Mouse (Mus musculus): ENCODE results near the gene Phactr3. TPM values are rescaled to one million over a fixed set of nuclear protein-coding genes. Genes with fewer than 3 reads are reported as not detected.

The Phactr3 gene
- polyA plus RNA-seq, 1 experiment from 2014 or later, result 53.9 TPM

DNA sequence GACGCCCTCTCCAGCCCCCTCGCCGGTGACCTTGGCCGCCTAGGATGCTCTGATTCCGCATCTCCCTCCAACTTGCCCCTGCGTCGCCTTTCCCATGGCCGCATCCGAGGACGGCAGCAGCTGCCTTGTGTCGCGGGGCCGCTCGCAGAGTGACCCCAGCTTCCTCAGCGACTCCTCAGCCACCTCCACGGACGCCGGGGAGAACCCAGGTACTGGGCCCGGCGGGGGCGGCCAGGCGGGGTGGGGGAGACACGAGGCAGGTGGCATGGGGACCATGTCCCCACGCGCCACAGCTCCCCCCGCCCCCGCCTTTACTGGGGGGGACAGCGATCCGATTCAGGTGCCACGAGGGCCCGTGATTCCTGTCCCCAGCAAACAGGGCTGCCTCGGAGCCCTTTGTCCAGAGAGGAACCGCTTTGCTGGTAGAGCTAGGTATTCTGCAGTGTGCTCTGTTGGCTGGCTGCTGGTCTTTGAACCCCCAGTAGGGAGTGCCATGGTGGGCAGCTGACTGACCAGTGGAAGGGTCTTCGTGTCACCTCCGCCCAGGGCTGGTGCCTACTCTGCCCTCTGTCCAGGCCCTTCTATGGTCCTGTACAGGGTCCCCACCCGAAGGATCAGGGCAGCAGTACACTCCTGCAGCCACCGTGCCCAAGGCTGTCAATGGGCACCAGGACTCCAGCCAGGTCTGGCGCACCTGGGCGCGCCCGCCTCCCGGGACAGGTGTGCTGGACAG is 23.7 kb downstream of the Phactr3 start:
- peaks cover 28% of the 10 kb centered on the region for H3K4me1 ChIP-seq
- 10% methylated on average over 42 of the region's 42 CpGs for WGBS
- no peaks in the 10 kb centered on the region for H3K9me3 ChIP-seq
- peak overlapping the region; percentile 95 for H3K9ac ChIP-seq (replicated peaks)
- ATAC-seq (replicated peaks), result peak; percentile 30
- H3K36me3 ChIP-seq, result no peaks in the 10 kb centered on the region
- peak overlapping the region; percentile 80 for H3K27ac ChIP-seq (replicated peaks)
- H3K4me2 ChIP-seq (replicated peaks), result peak overlapping the region; percentile 96
- no peaks in the 10 kb centered on the region for H3K27me3 ChIP-seq
- peak overlapping the region; percentile 83 for H3K4me3 ChIP-seq

DNA sequence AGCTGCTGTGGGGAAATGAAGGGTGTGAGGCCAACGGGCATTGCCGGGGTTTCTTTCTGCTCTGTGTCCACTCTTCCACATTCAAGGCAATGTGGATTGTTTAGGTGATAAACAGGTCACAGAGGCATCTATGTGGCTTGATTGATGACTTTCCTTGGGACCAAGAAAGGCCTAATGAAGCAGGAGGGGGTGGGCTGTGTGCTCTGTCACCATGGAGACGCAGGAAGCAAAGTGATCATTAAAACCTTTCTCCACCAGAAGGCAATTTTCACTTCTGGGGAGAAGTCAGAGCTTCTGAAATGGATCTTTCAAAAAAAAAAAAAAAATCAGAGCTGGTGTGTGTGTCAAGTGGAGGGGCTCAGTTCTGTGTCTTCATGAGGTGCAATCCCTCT is 24.2 kb downstream of the Phactr3 start:
- peak overlapping the region; percentile 95 for H3K9ac ChIP-seq (replicated peaks)
- peak overlapping the region; percentile 80 for H3K27ac ChIP-seq (replicated peaks)
- H3K36me3 ChIP-seq, result no peaks in the 10 kb centered on the region
- peaks cover 28% of the 10 kb centered on the region for H3K4me1 ChIP-seq
- H3K9me3 ChIP-seq, result no peaks in the 10 kb centered on the region
- H3K27me3 ChIP-seq, result no peaks in the 10 kb centered on the region
- peak overlapping the region; percentile 96 for H3K4me2 ChIP-seq (replicated peaks)
- peak overlapping the region; percentile 83 for H3K4me3 ChIP-seq
- WGBS, result 22% methylated on average over 3 of the region's 3 CpGs
- peak; percentile 9; the same call in 1 of the 2 replicates for ATAC-seq (replicated peaks)

DNA sequence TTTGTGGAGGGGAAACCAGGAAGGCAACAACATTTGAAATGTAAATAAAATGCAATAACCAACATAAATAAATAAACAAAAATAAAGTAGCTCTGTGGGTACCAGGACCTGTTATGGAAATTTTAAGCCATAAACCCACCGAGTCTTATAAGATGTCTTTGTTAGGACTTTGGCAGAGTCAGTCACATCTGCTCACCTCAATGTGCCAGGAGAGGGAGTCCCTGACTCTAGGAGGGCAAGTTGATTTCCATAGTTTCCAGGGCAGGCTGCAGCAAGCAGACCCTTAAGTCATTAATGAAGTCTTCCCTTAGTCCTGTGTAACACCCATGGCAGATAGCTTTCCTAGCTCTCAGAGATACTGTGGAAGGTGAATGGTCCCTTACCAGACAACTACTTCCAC is 25.1 kb downstream of the Phactr3 start:
- Histone ChIP-seq H3K27ac (replicated peaks) (peak overlapping the region; percentile 46; the same call in 1 of the 2 replicates), H3K4me3 (peak overlapping the region; percentile 83), H3K4me1 (peaks cover 28% of the 10 kb centered on the region), H3K4me2 (replicated peaks) (peak overlapping the region; percentile 96), H3K27me3 (no peaks in the 10 kb centered on the region), H3K36me3 (no peaks in the 10 kb centered on the region), H3K9ac (replicated peaks) (peak overlapping the region; percentile 95; the same call in 1 of the 2 replicates), H3K9me3 (no peaks in the 10 kb centered on the region)
- no peak for ATAC-seq (replicated peaks)
- WGBS, result 69% methylated on average over 1 of the region's 1 CpGs

DNA sequence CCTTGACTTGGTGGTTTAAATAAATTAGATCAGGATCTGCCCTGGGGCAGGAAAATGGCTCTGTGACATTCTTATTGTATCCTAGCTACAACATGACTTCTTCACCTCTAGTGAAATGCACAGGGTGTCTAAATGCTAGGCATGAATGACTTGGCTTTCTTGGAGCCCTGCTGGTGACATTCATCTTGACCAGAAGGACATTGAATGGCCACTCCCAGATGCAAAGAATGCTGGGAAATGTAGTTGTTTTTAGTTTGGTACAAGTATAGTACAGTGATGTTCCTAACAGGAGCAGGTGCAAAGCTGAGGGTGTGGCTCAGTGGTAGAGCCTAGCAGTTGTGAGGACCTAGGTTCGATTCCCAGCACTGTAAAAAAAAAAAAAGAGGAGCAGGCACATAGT is 30.5 kb downstream of the Phactr3 start:
- Histone ChIP-seq H3K4me2 (replicated peaks) (no peak overlapping the region), H3K9ac (replicated peaks) (no peak overlapping the region), H3K27me3 (no peaks in the 10 kb centered on the region), H3K27ac (replicated peaks) (no peak overlapping the region), H3K4me3 (no peak overlapping the region), H3K4me1 (peaks cover 16% of the 10 kb centered on the region), H3K9me3 (no peaks in the 10 kb centered on the region), H3K36me3 (no peaks in the 10 kb centered on the region)
- 70% methylated on average over 1 of the region's 1 CpGs for WGBS
- ATAC-seq (replicated peaks), result no peak

DNA sequence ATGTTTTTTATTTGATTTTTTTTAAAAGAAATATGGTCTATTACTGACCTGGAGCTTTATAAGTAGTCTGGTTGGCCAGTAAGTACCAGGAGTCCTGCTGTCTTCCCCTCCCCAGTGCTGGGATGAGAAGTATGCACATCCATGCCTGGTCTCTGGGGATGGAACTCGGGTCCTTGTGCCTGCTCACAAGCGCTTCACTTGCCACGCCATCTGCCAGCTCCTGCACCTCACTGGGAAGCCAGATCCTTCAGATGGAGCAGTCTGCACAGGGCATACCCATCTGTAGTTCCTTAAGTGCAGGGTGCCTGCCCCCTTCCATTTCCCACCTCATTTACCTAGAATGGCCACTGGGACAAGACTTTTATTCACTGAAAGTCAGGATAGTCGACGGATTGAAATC is 31.9 kb downstream of the Phactr3 start:
- H3K4me1 ChIP-seq, result peaks cover 14% of the 10 kb centered on the region
- no peaks in the 10 kb centered on the region for H3K27me3 ChIP-seq
- H3K9me3 ChIP-seq, result no peaks in the 10 kb centered on the region
- H3K9ac ChIP-seq (replicated peaks), result no peak overlapping the region
- H3K36me3 ChIP-seq, result no peaks in the 10 kb centered on the region
- no peak overlapping the region for H3K4me2 ChIP-seq (replicated peaks)
- ATAC-seq (replicated peaks), result no peak
- 69% methylated on average over 5 of the region's 5 CpGs for WGBS
- no peak overlapping the region for H3K4me3 ChIP-seq
- no peak overlapping the region for H3K27ac ChIP-seq (replicated peaks)

DNA sequence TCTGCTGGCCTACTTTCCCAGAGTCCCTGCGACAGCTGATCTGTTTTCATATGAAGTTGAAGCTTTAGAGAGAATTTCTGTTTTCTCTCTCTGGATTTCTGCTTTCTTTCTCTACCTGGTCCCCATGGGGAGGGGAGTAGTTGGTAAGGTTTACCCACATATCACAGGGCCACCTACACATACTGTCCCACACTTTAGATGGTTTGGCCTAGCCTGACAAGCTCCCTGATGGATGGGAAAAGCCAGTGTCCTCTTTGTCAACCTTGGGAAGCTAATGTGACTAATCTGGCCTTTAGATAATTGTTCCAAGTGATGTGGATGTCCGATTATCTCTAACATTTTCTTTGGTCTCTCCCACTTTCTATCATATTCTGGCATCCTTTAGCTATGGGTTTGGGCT is 34.8 kb downstream of the Phactr3 start:
- H3K4me2 ChIP-seq (replicated peaks), result no peak overlapping the region
- H3K27me3 ChIP-seq, result no peaks in the 10 kb centered on the region
- no peaks in the 10 kb centered on the region for H3K9me3 ChIP-seq
- no peaks in the 10 kb centered on the region for H3K36me3 ChIP-seq
- H3K27ac ChIP-seq (replicated peaks), result peak overlapping the region; percentile 76
- peaks cover 14% of the 10 kb centered on the region for H3K4me1 ChIP-seq
- WGBS, result 87% methylated on average over 2 of the region's 2 CpGs
- H3K4me3 ChIP-seq, result no peak overlapping the region
- H3K9ac ChIP-seq (replicated peaks), result no peak overlapping the region
- ATAC-seq (replicated peaks), result no peak

DNA sequence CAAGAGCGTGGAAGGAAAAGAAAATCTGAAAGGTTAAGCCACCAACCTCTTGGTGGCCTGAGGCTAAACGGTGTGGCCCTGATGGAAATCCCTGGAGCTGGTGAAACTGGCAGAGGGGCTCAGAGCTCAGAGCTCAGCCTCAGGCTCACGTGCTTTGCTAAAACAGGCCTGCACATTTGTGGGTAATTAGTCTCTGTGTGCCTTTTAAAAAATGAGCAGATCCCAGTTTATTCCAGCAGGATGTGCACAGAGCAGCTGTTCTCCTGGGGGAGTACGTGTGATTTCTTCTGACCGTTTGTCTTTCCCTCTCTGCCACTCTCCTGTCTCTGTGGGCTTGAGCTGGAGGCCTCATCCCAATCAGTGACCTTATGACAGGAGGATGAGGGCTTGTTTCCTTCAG is 35.4 kb downstream of the Phactr3 start:
- H3K27me3 ChIP-seq, result no peaks in the 10 kb centered on the region
- H3K9ac ChIP-seq (replicated peaks), result no peak overlapping the region
- WGBS, result 36% methylated on average over 5 of the region's 5 CpGs
- no peak overlapping the region for H3K4me3 ChIP-seq
- H3K4me2 ChIP-seq (replicated peaks), result no peak overlapping the region
- peak overlapping the region; percentile 76 for H3K27ac ChIP-seq (replicated peaks)
- H3K9me3 ChIP-seq, result no peaks in the 10 kb centered on the region
- H3K36me3 ChIP-seq, result no peaks in the 10 kb centered on the region
- H3K4me1 ChIP-seq, result peaks cover 14% of the 10 kb centered on the region
- ATAC-seq (replicated peaks), result 0 out of 2 replicates have a peak, but pooled peaks have one; percentile 26

DNA sequence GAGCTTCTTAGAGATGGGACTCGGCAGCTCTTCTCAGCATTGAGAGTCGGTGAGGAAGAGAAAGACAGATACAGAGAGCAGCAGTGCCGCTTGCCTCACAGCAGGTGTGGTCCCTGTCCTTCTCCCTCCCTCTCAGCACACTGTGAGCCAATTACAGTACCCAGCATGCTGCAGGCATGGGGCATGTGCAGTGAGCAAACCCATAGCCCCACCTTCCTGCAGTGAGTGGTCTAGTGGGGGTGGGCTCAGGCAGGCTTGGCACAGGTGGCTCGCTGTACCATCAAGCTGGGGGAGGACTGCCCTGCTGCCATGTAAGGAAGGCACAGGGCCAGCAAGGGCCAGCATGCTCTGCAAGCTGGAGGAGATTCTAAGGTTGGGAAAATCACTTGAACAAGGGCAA is 35.8 kb downstream of the Phactr3 start:
- no peak overlapping the region for H3K4me2 ChIP-seq (replicated peaks)
- H3K27ac ChIP-seq (replicated peaks), result peak overlapping the region; percentile 76
- no peak overlapping the region for H3K4me3 ChIP-seq
- 29% methylated on average over 4 of the region's 4 CpGs for whole genome bisulfite sequencing
- no peaks in the 10 kb centered on the region for H3K27me3 ChIP-seq
- peak; percentile 76 for ATAC-seq (replicated peaks)
- no peaks in the 10 kb centered on the region for H3K9me3 ChIP-seq
- no peak overlapping the region for H3K9ac ChIP-seq (replicated peaks)
- peaks cover 14% of the 10 kb centered on the region for H3K4me1 ChIP-seq
- no peaks in the 10 kb centered on the region for H3K36me3 ChIP-seq

DNA sequence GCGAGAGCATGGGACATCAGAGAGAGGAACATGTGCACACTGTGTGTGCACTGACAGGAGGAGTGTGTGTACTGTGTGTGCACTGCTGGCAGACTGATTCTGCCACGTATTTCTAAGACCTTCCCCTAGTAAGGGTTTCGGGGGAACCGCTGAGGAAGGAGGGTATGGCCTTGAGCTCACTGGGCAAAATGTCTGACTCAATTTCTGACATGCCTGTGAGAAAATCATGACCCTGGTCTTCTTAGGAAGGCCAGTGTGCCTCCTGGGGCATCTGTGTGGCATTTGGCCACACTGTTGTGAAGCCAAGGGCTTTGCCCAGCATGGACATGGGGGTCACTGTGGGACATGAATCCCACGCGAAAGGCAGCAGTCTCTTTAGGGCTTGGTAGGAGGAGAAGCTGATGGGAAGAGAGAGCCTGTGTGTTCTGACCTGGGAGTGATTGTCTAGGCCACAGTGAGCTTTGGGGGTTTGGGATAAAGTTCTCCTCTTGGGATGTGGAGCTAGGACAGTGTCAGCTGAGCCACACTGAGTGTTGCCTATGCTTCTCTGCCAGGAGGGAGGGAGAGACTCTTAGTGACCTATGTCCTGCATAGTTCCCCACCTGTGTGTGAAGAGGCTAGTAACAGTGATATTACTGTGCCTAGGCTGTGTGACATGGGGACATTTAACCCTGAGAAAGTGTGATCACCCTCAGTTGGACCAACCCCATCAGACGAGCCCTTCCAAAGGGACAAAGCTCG is 36.6 kb downstream of the Phactr3 start:
- Histone ChIP-seq H3K4me2 (replicated peaks) (no peak overlapping the region), H3K36me3 (no peaks in the 10 kb centered on the region), H3K4me1 (peaks cover 14% of the 10 kb centered on the region), H3K27ac (replicated peaks) (peak overlapping the region; percentile 76), H3K9ac (replicated peaks) (no peak overlapping the region), H3K4me3 (no peak overlapping the region), H3K27me3 (no peaks in the 10 kb centered on the region), H3K9me3 (no peaks in the 10 kb centered on the region)
- WGBS, result 75% methylated on average over 8 of the region's 8 CpGs
- ATAC-seq (replicated peaks), result peak; percentile 7; the same call in 1 of the 2 replicates

DNA sequence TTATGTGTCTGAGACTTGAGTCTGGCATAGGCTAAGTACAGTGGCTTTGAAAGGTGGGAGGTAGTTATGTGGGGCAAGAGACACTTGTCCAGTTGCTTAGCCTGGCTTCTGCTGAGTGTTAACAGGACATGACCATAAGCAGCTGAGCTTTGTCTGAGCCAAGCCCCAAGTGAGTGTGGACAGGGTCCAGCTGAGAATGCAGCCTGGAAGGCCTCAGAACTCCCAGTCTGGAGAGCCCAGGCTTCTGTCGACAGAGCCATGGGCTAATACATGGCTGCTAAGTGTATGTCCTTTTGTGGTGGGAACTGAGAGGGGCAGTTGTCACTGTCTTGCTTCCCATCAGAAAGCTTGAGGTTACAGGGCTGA is 37.1 kb downstream of the Phactr3 start:
- Histone ChIP-seq H3K36me3 (no peaks in the 10 kb centered on the region), H3K9me3 (no peaks in the 10 kb centered on the region), H3K27ac (replicated peaks) (no peak overlapping the region), H3K27me3 (no peaks in the 10 kb centered on the region), H3K4me1 (peaks cover 14% of the 10 kb centered on the region), H3K4me2 (replicated peaks) (no peak overlapping the region), H3K4me3 (no peak overlapping the region), H3K9ac (replicated peaks) (no peak overlapping the region)
- WGBS, result 84% methylated on average over 1 of the region's 1 CpGs
- ATAC-seq (replicated peaks), result no peak

DNA sequence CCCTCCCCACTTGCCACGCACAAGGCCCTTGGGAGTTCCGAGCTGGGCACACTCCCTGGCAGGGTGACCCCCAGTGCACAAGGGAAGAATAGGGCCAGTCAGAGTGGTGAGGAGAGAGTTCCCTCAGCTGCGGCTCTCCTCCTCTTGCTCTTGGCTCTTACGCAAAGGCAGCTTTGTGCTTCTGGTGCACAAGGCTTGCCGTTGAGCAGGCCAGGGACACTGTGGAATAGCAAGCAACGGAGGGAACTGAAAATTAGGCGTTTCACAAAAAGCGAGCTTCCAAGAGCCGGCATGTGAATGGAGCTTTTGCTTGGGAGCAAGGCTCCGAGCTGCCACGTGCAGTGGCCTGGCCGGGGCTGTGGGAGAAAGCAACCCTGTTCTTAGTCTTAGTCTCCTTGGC is 40.2 kb downstream of the Phactr3 start:
- no peak overlapping the region for H3K9ac ChIP-seq (replicated peaks)
- peaks cover 10% of the 10 kb centered on the region for H3K4me1 ChIP-seq
- no peaks in the 10 kb centered on the region for H3K27me3 ChIP-seq
- 68% methylated on average over 12 of the region's 12 CpGs for WGBS
- no peaks in the 10 kb centered on the region for H3K36me3 ChIP-seq
- H3K27ac ChIP-seq (replicated peaks), result no peak overlapping the region
- H3K4me3 ChIP-seq, result no peak overlapping the region
- H3K9me3 ChIP-seq, result no peaks in the 10 kb centered on the region
- H3K4me2 ChIP-seq (replicated peaks), result no peak overlapping the region
- ATAC-seq (replicated peaks), result no peak; the same call in 1 of the 2 replicates

DNA sequence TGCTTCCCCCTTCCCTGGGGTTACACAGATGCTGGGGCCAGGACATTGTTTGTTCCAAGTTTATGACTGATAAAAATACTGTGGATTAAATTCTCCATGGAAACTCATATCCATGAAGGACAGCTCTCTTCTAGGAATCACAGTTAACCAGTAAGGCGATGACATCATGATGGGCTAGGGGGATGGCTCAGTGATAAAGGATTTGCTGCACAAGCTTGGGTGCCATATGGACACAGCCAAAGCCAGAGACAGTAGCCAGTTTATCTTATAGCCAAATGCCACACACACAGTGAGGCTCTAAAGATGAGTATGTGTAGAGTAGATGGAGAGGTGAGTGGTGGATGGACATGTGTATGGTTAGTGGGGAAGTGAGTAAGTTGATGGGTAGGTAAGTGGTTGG is 45.2 kb downstream of the Phactr3 start:
- ATAC-seq (replicated peaks), result no peak
- Histone ChIP-seq H3K4me1 (no peaks in the 10 kb centered on the region), H3K4me2 (replicated peaks) (no peak overlapping the region), H3K9ac (replicated peaks) (no peak overlapping the region), H3K36me3 (no peaks in the 10 kb centered on the region), H3K27ac (replicated peaks) (no peak overlapping the region), H3K9me3 (no peaks in the 10 kb centered on the region), H3K27me3 (no peaks in the 10 kb centered on the region), H3K4me3 (no peak overlapping the region)
- 90% methylated on average over 1 of the region's 1 CpGs for WGBS

Measured in forebrain, embryonic 15.5 days (tissue).